Mouse (Mus musculus) Patski (cell line): ENCODE data around the gene Gm44502. TPM values are rescaled to one million over a fixed set of nuclear protein-coding genes. Genes with fewer than 3 reads are reported as not detected.
A peak's percentile ranks its signal among the peaks of the same experiment; 100 is the strongest.

Source experiments
- ATAC-seq: fragments of 100-300 bp; one replicate; pipeline ENCODE4 v1.8.0; 2021
- CTCF ChIA-PET: fragments of 350-600 bp; sonication (Branson Sonifier 250); formaldehyde crosslinking; loops from one replicate; lab custom pipeline; 2022; ENCODE audit warnings: inconsistent platforms; lab: Charles Lee
- POLR2A ChIA-PET: fragments of 350-600 bp; sonication (Branson Sonifier 250); formaldehyde crosslinking; loops from one replicate; lab custom pipeline; 2022; ENCODE audit warnings: antibody characterized with exemption, inconsistent platforms; lab: Charles Lee
- DNase-seq: peaks from one replicate; pipeline ENCODE4 v3.0.0-alpha.2; 2011; ENCODE audit warnings: low read depth, low spot score
- H3K27me3 ChIP-seq: fragments of 371-371 bp; one replicate; pipeline ENCODE4 v1.5.1; 2021
- CTCF ChIP-seq: fragments of 100-300 bp; IDR thresholded peaks from one replicate; pipeline ENCODE4 v1.5.1; 2021
- in situ Hi-C: fragments of 300-500 bp; cut with MboI; formaldehyde crosslinking; loops from 3 replicates; pipeline ENCODE4 v1.11.1; 2018; ENCODE audit warnings: low pct_unique_long_range_greater_than_20kb, mixed read lengths
- polyA plus RNA-seq: library from polyadenylated mRNA; unstranded; gene quantifications from one replicate; pipeline ENCODE4 v1.2.3, GENCODE M21; 2021

Gm44502 gene
- not detected for polyA plus RNA-seq

DNA sequence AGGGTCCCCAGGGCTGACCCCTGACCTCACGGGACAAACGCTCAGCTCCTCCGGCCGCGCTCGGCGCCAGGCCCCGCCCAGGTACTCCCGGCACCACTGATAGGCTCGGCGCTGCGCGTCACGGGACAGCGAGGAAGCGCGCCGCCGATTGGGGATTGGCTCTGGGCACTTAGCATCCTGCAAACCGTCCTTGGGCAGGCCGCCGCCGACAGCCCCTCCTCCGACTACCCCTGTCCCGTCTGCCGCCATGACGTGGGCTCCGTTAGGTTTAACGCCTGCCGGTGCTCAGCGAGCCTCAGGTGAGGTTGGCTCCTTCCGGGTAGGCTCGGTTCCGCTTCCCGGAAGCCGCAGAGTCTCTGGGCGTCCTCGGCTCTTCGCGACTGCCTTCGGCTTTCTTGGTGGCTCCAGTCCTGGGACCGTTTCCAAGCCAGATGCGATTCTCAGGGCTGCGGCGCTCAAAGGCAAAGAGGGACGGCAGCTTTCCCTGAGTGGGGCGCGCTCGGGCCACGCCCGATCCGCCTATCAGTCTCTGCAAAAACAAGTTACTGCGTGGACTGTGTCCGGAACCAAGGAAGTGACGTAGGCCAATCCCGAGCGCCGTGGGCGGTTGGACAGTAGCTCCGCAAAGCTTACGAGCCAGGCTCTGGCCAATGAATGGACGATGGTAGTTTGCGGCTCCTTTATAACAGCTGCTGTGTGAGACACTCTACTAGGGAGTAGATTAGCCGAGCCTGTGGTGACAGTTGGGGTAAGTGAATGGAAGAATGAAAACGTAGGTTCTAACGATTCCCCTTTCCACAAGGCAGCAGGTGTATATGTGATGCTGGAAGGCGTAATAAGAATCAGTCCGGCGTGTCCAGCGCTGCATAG is at the start of gene Gm44502, which contains the start of the genes C730034F03Rik and Chkb:
Gm44502 (minus strand) TSS at position 345 of the 870 bp plus-strand sequence.
C730034F03Rik (plus strand) TSS at position 238 of the 870 bp plus-strand sequence.
Chkb (minus strand) TSS at position 557 of the 870 bp plus-strand sequence.
- ChIA-PET POLR2A (interaction anchor here (1.1 kb wide), 1 partner anchor 55 kb away, joined by 6 read pairs; the partner anchor contains the start of gene Sco2), CTCF (interaction anchor here (0.9 to 1.4 kb wide), 4 partner anchors 11 to 82 kb away, joined by 3 to 4 read pairs (median 3); no protein-coding TSS in a partner anchor)
- no peaks in the 10 kb centered on the region for H3K27me3 ChIP-seq
- ATAC-seq = peak; percentile 97
- DNase-seq = peak; percentile 73
- TF ChIP-seq CTCF = no peak
- in situ Hi-C loops = no loop called here

DNA sequence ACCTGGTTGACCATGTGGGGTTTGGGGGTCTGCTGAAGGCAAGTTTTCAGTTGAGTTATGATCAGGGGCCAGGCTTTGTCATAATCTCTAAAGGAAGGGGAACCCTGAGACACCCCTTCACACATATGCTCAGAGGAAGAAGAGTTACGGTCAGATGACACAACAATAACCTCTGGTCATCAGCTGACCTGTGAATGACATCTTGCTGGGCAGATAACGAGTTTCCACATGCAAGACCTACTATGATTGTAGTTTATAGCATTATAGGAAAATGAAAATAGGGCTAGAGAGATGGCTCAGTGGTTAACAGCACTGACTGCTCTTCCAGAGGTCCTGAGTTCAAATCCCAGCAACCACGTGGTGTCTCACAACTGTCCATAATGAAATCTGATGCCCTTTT is 49.1 kb upstream of the Gm44502 start:
- no peak for TF ChIP-seq CTCF
- ATAC-seq (no peak), DNase-seq (no peak)
- POLR2A ChIA-PET = no interaction called here
- H3K27me3 ChIP-seq = no peaks in the 10 kb centered on the region
- CTCF ChIA-PET = no interaction called here
- in situ Hi-C loops = no loop called here

GRCm38 (mm10) chr15:89477806-89478205 is 48.3 kb upstream of the Gm44502 start:
- ATAC-seq (no peak), DNase-seq (no peak)
- CTCF ChIA-PET = no interaction called here

GRCm38 (mm10) chr15:89477091-89477491 is 47.6 kb upstream of the Gm44502 start, which contains the start of gene Arsa:
Gene Arsa (minus strand): TSS chr15:89477425.
- no peak for TF ChIP-seq CTCF
- in situ Hi-C loops = no loop called here
- DNase-seq (no peak), ATAC-seq (no peak)
- ChIA-PET CTCF (no interaction called here), POLR2A (no interaction called here)
- H3K27me3 ChIP-seq = no peaks in the 10 kb centered on the region

More at GRCm38 (mm10) chr15:89477806-89478205, 48.3 kb upstream of the Gm44502 start:
- POLR2A ChIA-PET = no interaction called here
- no peaks in the 10 kb centered on the region for H3K27me3 ChIP-seq
- no peak for TF ChIP-seq CTCF
- in situ Hi-C loops = no loop called here

GRCm38 (mm10) chr15:89476475-89476815 is 46.9 kb upstream of the Gm44502 start:
- H3K27me3 ChIP-seq = no peaks in the 10 kb centered on the region
- CTCF ChIA-PET = no interaction called here
- TF ChIP-seq CTCF = no peak
- POLR2A ChIA-PET = no interaction called here
- DNase-seq = peak; percentile 22
- ATAC-seq = peak; percentile 10
- in situ Hi-C loops = no loop called here

DNA sequence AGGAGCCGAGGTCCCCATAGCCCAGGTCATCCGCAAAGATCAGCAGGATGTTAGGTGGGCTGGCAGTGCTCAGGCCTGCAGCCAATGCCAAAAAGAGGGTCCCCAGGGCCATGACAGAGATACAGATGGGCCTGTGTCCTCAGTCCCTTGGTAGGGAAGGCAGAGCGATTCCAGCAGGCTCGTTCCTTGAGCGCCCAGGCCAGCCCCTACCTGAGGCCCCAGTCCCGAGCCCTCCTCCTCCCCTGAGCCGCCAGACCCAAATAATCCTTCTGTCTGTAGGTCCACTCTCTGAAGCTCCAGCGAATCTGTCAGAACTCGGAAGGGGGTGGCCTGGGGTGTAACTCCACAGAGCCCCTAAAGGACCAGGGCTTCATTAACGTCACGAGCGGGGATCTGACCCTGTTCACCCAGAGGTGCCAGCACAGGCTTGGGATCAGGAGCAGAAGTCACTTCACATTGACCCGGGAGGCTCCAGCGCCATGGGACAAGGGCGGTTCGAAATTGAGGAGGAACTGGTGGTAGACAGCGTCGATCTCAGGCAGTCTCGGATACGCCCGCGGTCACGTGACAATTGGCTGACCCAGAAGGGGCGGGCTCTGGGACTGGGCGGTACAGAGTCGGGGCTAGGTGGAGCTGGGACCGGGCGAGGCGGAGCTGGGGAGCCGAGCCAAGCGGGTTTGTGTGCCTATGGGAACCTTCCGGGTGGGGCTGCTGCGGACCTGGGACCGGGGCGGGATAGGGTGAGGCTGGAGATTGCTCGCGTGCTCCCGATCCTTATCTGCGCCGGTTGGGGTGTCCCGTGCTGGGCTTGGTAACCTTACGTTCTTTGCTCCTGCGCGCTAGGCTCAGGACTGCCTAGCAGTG is 46.3 kb upstream of the Gm44502 start:
- CTCF ChIA-PET = no interaction called here
- DNase-seq (peak; percentile 37), ATAC-seq (peak; percentile 84)
- no peak for TF ChIP-seq CTCF
- H3K27me3 ChIP-seq = no peaks in the 10 kb centered on the region
- POLR2A ChIA-PET = no interaction called here
- in situ Hi-C loops = no loop called here

DNA sequence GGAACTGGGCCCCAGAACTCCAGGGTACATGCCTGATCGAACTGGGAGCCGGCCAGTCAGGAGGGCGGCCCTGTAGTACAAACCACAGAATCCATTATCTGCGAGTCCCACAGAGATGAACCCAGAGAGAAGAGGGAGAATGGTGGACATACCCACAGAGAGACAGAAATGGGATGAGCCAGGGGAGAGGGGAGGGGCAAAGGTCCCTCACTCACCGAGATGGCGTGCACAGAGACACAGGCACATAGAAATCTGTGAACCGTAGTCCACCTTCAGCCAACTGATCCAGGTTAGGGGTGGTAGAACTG is 45.8 kb upstream of the Gm44502 start:
- CTCF ChIA-PET = no interaction called here
- ATAC-seq = no peak
- no peak for TF ChIP-seq CTCF
- in situ Hi-C loops = no loop called here
- POLR2A ChIA-PET = no interaction called here
- no peak for DNase-seq
- no peaks in the 10 kb centered on the region for H3K27me3 ChIP-seq

DNA sequence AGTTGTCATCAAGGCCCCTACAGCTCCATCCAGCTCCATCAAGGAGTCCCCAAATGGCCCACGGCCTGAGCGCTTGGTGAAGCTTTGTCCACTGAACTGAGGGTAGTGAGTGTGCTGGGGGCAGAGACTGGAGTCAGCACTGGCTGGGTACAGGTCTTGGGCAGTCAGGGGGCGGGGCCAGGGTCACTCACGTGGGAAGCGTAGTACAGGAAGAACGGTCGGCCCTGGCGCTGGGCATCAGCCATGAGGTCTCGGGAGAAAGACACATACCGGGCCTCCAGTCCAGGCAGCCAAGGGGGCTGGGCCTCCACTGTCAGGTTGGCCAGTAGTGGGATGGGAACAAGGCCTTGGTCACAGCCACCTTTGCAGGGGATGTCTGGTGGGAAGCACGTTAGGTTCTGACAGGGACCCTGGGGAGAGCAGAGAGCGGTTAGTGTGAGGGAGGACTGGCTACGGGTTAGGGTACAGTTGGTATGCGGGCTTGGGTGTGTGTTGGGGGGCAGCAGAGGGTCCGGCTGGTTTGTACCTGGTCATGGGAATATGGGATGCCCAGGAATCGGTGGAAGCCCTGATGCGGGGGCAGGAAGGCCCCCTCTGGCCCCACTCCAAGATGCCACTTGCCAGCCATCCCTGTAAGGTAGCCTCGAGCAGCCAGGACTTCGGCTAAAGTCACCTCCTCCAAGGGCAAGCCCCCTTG is 45.2 kb upstream of the Gm44502 start:
- in situ Hi-C loops = no loop called here
- ChIA-PET POLR2A (no interaction called here), CTCF (interaction anchor here (1.4 kb wide), 1 partner anchor 31 kb away, joined by 3 read pairs; no protein-coding TSS in a partner anchor)
- no peaks in the 10 kb centered on the region for H3K27me3 ChIP-seq
- DNase-seq = no peak
- no peak for TF ChIP-seq CTCF
- ATAC-seq = no peak

GRCm38 (mm10) chr15:89473921-89474320 is 44.4 kb upstream of the Gm44502 start:
- ATAC-seq (no peak), DNase-seq (no peak)
- TF ChIP-seq CTCF = no peak
- no peaks in the 10 kb centered on the region for H3K27me3 ChIP-seq
- ChIA-PET POLR2A (no interaction called here), CTCF (interaction anchor here (1.4 to 1.5 kb wide), 2 partner anchors 31 to 56 kb away, joined by 3 read pairs; no protein-coding TSS in a partner anchor)
- in situ Hi-C loops = no loop called here

GRCm38 (mm10) chr15:89473370-89473769 is 43.9 kb upstream of the Gm44502 start:
- H3K27me3 ChIP-seq = no peaks in the 10 kb centered on the region
- ChIA-PET CTCF (interaction anchor here (1.5 kb wide), 1 partner anchor 57 kb away, joined by 3 read pairs; no protein-coding TSS in a partner anchor), POLR2A (no interaction called here)
- in situ Hi-C loops = no loop called here
- TF ChIP-seq CTCF = no peak
- DNase-seq (no peak), ATAC-seq (no peak)
